In genomic region chr8:128223092-128223491, GRCm38 (mm10) we compare ENCODE assay signal across 24 mouse cellular contexts.
A peak's percentile ranks its signal among the peaks of the same experiment; 100 is the strongest.
DNase-seq lines count a peak whose midpoint lies in the region; ATAC-seq and TF ChIP-seq lines count a peak whose summit lies in the region.
"Had no signal": no experiment of that assay in that cellular context is flagged by ENCODE, and none has a peak within 500 bp of the region (broad histone marks: within the 10 kb centered on the region; RNA-seq: fewer than 3 reads in every experiment).

No protein-coding gene starts in this region.

- H3K4me1 ChIP-seq in heart, embryonic 14.5 days (ENCODE audit: control insufficient read depth in 2 of 2, insufficient read depth in 2 of 2, low read length in 2 of 2) = peaks cover 9 to 39% of the 10 kb centered on the region in 2 experiments
- no peaks in the 10 kb centered on the region for H3K4me1 ChIP-seq in midbrain, postnatal 0 days (ENCODE audit: insufficient read depth, low read length)
- no peaks in the 10 kb centered on the region for H3K4me1 ChIP-seq in midbrain, embryonic 15.5 days
- H3K4me1 ChIP-seq: hindbrain, embryonic 12.5 days; midbrain, embryonic 13.5 days; neural tube, embryonic 12.5 days; stomach, embryonic 15.5 days had no signal

- no peak for DNase-seq in heart, adult 9 months (ENCODE audit: low spot score in 2 of 2)
- DNase-seq in lung, postnatal 36 days = peak; percentile 24
- no peak for DNase-seq in lung, adult 18-20 months
- DNase-seq in naive thymus-derived CD4-positive, alpha-beta T cell, adult 2 months (ENCODE audit: low read depth) = peak; percentile 53
- no peak for DNase-seq in midbrain, postnatal 0 days (ENCODE audit: low spot score)
- DNase-seq: adrenal gland, adult 2 months; B cell, adult 2 months; cerebellum, adult 11-12 months; gastrocnemius, adult 2 months; heart, adult 11 months; kidney, postnatal 10 days had no signal

- H3K4me3 ChIP-seq in heart, embryonic 14.5 days (ENCODE audit: control insufficient read depth in 1 of 2, insufficient read depth in 1 of 2, low read depth in 1 of 2, low read length in 2 of 2) = no peak overlapping the region
- H3K4me3 ChIP-seq in midbrain, postnatal 0 days (ENCODE audit: low read depth, low read length) = no peak overlapping the region
- H3K4me3 ChIP-seq in midbrain, embryonic 15.5 days = no peak overlapping the region
- H3K4me3 ChIP-seq: forebrain, embryonic 15.5 days; gastrocnemius, adult 2 months; hindbrain, embryonic 12.5 days; layer of hippocampus, adult 2 months; left cerebral cortex, adult 2 months; limb, embryonic 13.5 days; midbrain, embryonic 13.5 days; neural tube, embryonic 12.5 days; stomach, embryonic 15.5 days had no signal

- 87% methylated on average over 1 of the region's 1 CpGs for WGBS in heart, embryonic 14.5 days
- 86% methylated on average over 1 of the region's 1 CpGs for WGBS in midbrain, postnatal 0 days
- WGBS in midbrain, embryonic 15.5 days = 81% methylated on average over 1 of the region's 1 CpGs

- peak overlapping the region in 1 of 2 experiments; percentile 30; a peak in 2 of 4 replicates for H3K27ac ChIP-seq in heart, embryonic 14.5 days (replicated peaks in 1 of 2; ENCODE audit: control insufficient read depth in 1 of 2, insufficient read depth in 1 of 2, low read depth in 2 of 2, low read length in 2 of 2)
- no peak overlapping the region for H3K27ac ChIP-seq in midbrain, postnatal 0 days (ENCODE audit: low read depth, low read length)
- no peak overlapping the region for H3K27ac ChIP-seq in midbrain, embryonic 15.5 days
- H3K27ac ChIP-seq: forebrain, embryonic 15.5 days; gastrocnemius, adult 2 months; hindbrain, embryonic 12.5 days; layer of hippocampus, adult 2 months; left cerebral cortex, adult 2 months; limb, embryonic 13.5 days; liver, embryonic 14.5 days; midbrain, embryonic 13.5 days; neural tube, embryonic 12.5 days; stomach, embryonic 15.5 days had no signal

- H3K4me2 ChIP-seq in heart, embryonic 14.5 days (ENCODE audit: low read length) = peak overlapping the region; percentile 25
- no peak overlapping the region for H3K4me2 ChIP-seq in midbrain, postnatal 0 days (ENCODE audit: low read depth, low read length, poor library complexity, severe bottlenecking)
- no peak overlapping the region for H3K4me2 ChIP-seq in midbrain, embryonic 15.5 days
- H3K4me2 ChIP-seq: forebrain, embryonic 15.5 days; hindbrain, embryonic 12.5 days; limb, embryonic 13.5 days; midbrain, embryonic 13.5 days; neural tube, embryonic 12.5 days; stomach, embryonic 15.5 days had no signal

- H3K9me3 ChIP-seq in heart, embryonic 14.5 days (ENCODE audit: control insufficient read depth, low read length) = no peaks in the 10 kb centered on the region
- no peaks in the 10 kb centered on the region for H3K9me3 ChIP-seq in midbrain, postnatal 0 days (ENCODE audit: low read length)
- H3K9me3 ChIP-seq in midbrain, embryonic 15.5 days = no peaks in the 10 kb centered on the region
- H3K9me3 ChIP-seq: forebrain, embryonic 15.5 days; G1E; hindbrain, embryonic 12.5 days; limb, embryonic 13.5 days; midbrain, embryonic 13.5 days; neural tube, embryonic 12.5 days; stomach, embryonic 15.5 days had no signal

- TF ChIP-seq CTCF in midbrain, postnatal 0 days (IDR thresholded peaks at IDR 0.05) = no peak

- H3K27me3 ChIP-seq in heart, embryonic 14.5 days (ENCODE audit: control insufficient read depth, insufficient read depth, low read length) = no peaks in the 10 kb centered on the region
- H3K27me3 ChIP-seq in midbrain, postnatal 0 days (ENCODE audit: insufficient read depth, low read length) = no peaks in the 10 kb centered on the region
- no peaks in the 10 kb centered on the region for H3K27me3 ChIP-seq in midbrain, embryonic 15.5 days (replicated peaks)
- H3K27me3 ChIP-seq: forebrain, embryonic 15.5 days; hindbrain, embryonic 12.5 days; limb, embryonic 13.5 days; midbrain, embryonic 13.5 days; neural tube, embryonic 12.5 days; stomach, embryonic 15.5 days had no signal

- no peaks in the 10 kb centered on the region for H3K36me3 ChIP-seq in heart, embryonic 14.5 days (ENCODE audit: control insufficient read depth, insufficient read depth, low read length)
- H3K36me3 ChIP-seq in midbrain, postnatal 0 days (ENCODE audit: insufficient read depth, low read length) = no peaks in the 10 kb centered on the region
- no peaks in the 10 kb centered on the region for H3K36me3 ChIP-seq in midbrain, embryonic 15.5 days (replicated peaks)
- H3K36me3 ChIP-seq: forebrain, embryonic 15.5 days; G1E; hindbrain, embryonic 12.5 days; limb, embryonic 13.5 days; midbrain, embryonic 13.5 days; neural tube, embryonic 12.5 days; stomach, embryonic 15.5 days had no signal

- no peak overlapping the region for H3K9ac ChIP-seq in heart, embryonic 14.5 days (ENCODE audit: low read length)
- no peak overlapping the region for H3K9ac ChIP-seq in midbrain, postnatal 0 days (replicated peaks; ENCODE audit: low read length, poor library complexity, severe bottlenecking)
- no peak overlapping the region for H3K9ac ChIP-seq in midbrain, embryonic 15.5 days
- H3K9ac ChIP-seq: forebrain, embryonic 15.5 days; hindbrain, embryonic 12.5 days; limb, embryonic 13.5 days; liver, embryonic 14.5 days; midbrain, embryonic 13.5 days; neural tube, embryonic 12.5 days; stomach, embryonic 15.5 days had no signal

- ATAC-seq in heart, embryonic 14.5 days (ENCODE audit: insufficient number of reproducible peaks, insufficient read depth, low FRiP score, low read depth) = no peak
- peak; percentile 98 for ATAC-seq in granulocyte monocyte progenitor cell, adult 5-6 weeks (replicated peaks; ENCODE audit: poor library complexity, severe bottlenecking)
- no peak for ATAC-seq in midbrain, postnatal 0 days (ENCODE audit: low FRiP score)
- no peak for ATAC-seq in midbrain, embryonic 15.5 days (replicated peaks)
- ATAC-seq: forebrain, embryonic 15.5 days; midbrain, embryonic 13.5 days had no signal

Comparison
In these comparisons a context has a peak if more than half of its experiments do, and no peak if none do; other contexts are left out.
1. DNase-seq: peak in lung, postnatal 36 days (single experiment) and naive thymus-derived CD4-positive, alpha-beta T cell, adult 2 months (single experiment); none in heart, adult 9 months (0 of 2), lung, adult 18-20 months (0 of 2) and midbrain, postnatal 0 days (single experiment).